Mouse (Mus musculus) brain, embryonic 14.5 days (tissue): ENCODE results near the gene Astn2.

Experiments used
- CTCF ChIP-seq: fragments of 200-500 bp; IDR thresholded peaks from 2 replicates; pipeline ENCODE4 v1.5.1; 2012; ENCODE audit warnings: inconsistent platforms, mild to moderate bottlenecking, moderate library complexity, borderline replicate concordance; ENCODE audit not compliant: insufficient read depth, insufficient read length; ENCODE audit errors: extremely low read depth
- POLR2A ChIP-seq: fragments of 200-500 bp; IDR thresholded peaks from 2 replicates; pipeline ENCODE4 v1.6.1; 2012; ENCODE audit warnings: mild to moderate bottlenecking, inconsistent platforms, borderline replicate concordance; ENCODE audit not compliant: poor library complexity, insufficient read depth, insufficient read length, severe bottlenecking; ENCODE audit errors: extremely low read depth

DNA sequence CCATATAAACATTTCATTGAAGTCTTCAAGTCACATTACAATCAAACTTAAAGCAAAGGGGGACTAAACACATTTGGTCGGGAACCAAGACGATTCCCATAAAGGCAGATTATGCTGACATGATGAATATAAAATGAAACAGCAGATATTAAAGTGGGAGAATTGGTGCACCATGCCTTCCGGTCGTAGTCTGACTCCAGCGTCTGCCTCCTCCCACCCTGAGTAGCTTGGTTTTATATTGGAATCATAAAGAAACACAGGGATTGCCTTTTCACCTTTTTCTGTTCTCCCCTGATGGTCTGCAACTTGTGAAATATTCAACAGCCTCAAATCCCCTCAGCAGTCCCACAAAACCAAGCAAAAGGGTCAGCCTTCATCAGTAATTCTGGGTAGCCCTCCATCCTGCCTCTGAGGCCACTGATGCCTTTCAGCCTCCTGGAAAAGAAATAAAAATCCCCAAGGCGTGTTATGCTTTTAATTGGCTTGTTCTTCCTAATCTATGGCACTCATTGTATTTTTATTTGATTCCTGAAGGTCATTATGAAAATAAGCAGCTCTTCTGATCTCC is 132.8 kb downstream of the Astn2 start:
- TF ChIP-seq CTCF (no peak), POLR2A (no peak)
